ENCODE assay signal across 17 mouse cellular contexts in genomic region chr14:59780391-59780790, GRCm38 (mm10).
"Had no signal": no experiment of that assay in that cellular context is flagged by ENCODE, and none has a peak within 500 bp of the region (broad histone marks: within the 10 kb centered on the region; RNA-seq: fewer than 3 reads in every experiment).

No protein-coding gene starts in this region.

- H3K9me3 ChIP-seq: midbrain, embryonic 12.5 days; midbrain, embryonic 15.5 days; neural tube, embryonic 15.5 days had no signal

- H3K4me1 ChIP-seq: midbrain, embryonic 12.5 days; midbrain, embryonic 15.5 days; neural tube, embryonic 12.5 days; neural tube, embryonic 15.5 days had no signal

- H3K27ac ChIP-seq: kidney, postnatal 0 days; left cerebral cortex, adult 2 months; liver, embryonic 14.5 days; macrophage; midbrain, embryonic 12.5 days; midbrain, embryonic 15.5 days; neural tube, embryonic 12.5 days; neural tube, embryonic 15.5 days had no signal

- H3K4me2 ChIP-seq: liver, embryonic 11.5 days; lung, embryonic 14.5 days; midbrain, embryonic 12.5 days; midbrain, embryonic 15.5 days; neural tube, embryonic 12.5 days; neural tube, embryonic 15.5 days had no signal

- H3K9ac ChIP-seq: liver, embryonic 14.5 days; liver, postnatal 0 days; lung, embryonic 14.5 days; midbrain, embryonic 12.5 days; midbrain, embryonic 15.5 days; neural tube, embryonic 12.5 days; neural tube, embryonic 15.5 days had no signal

- H3K4me3 ChIP-seq: left cerebral cortex, adult 2 months; midbrain, embryonic 12.5 days; midbrain, embryonic 15.5 days; neural tube, embryonic 12.5 days; neural tube, embryonic 15.5 days had no signal

- DNase-seq: kidney, adult 2 months; kidney, postnatal 25 days; liver, postnatal 0 days; lung, embryonic 14.5 days; thymus, adult 2 months; thymus, postnatal 14 days had no signal

- ATAC-seq: inflammation-experienced regulatory T-cells, adult 6 months; liver, postnatal 0 days; lung, postnatal 0 days; midbrain, embryonic 15.5 days had no signal

- H3K36me3 ChIP-seq: midbrain, embryonic 12.5 days; midbrain, embryonic 15.5 days; neural tube, embryonic 12.5 days had no signal

- H3K27me3 ChIP-seq: midbrain, embryonic 12.5 days; midbrain, embryonic 15.5 days; neural tube, embryonic 12.5 days; neural tube, embryonic 15.5 days had no signal
